Mouse (Mus musculus) brain, embryonic 14.5 days (tissue): Measurements from ENCODE around the gene Tti1.

Experiments
- CTCF ChIP-seq: fragments of 200-500 bp; IDR thresholded peaks from 2 replicates; pipeline ENCODE4 v1.5.1; 2012; ENCODE audit warnings: inconsistent platforms, mild to moderate bottlenecking, moderate library complexity, borderline replicate concordance; ENCODE audit not compliant: insufficient read depth, insufficient read length; ENCODE audit errors: extremely low read depth
- POLR2A ChIP-seq: fragments of 200-500 bp; IDR thresholded peaks from 2 replicates; pipeline ENCODE4 v1.6.1; 2012; ENCODE audit warnings: mild to moderate bottlenecking, inconsistent platforms, borderline replicate concordance; ENCODE audit not compliant: poor library complexity, insufficient read depth, insufficient read length, severe bottlenecking; ENCODE audit errors: extremely low read depth

DNA sequence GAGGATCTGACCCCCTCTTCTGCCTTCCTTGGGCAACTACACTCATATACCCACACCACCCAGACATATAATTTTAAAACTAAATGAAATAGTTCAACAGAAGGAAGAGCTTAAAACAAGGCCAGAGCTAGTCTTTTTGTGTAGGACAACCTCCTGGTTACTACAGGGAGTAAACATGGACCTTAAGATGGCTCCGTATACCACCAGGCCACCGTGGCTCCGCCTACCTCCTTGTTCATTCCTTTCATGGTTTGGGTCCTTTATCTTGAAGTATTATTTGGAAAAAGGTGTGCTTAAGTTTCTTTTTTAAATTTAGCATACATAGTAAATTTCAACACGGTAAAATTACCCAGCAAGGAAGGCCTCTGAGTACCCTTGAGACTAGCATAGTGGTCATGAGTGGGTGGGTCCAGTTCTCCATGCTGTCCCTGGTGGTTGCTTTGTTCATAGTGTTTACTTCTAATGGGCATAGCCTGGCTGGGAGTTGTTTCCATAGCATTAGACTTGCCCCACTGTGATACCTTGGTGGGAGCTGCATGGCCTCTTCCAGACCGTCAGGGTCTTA, 39.1 kb upstream of the Tti1 start:
- TF ChIP-seq POLR2A = no peak
- TF ChIP-seq CTCF = no peak
